Mouse (Mus musculus) bone marrow, adult 2 months (tissue): ENCODE results near the gene Cdkl5. TPM values are rescaled to one million over a fixed set of nuclear protein-coding genes. Genes with fewer than 3 reads are reported as not detected.
A peak's percentile ranks its signal among the peaks of the same experiment; 100 is the strongest.
"Not testable (repeated sequence)": the region's sequence is repeated elsewhere in the genome, so short reads cannot be mapped to it uniquely, and the experiment has no call there.

Experiments used
- H3K27ac ChIP-seq: fragments of 200-500 bp; 2 replicates; pipeline ENCODE4 v1.5.1; 2012; ENCODE audit warnings: low read depth, mild to moderate bottlenecking, control low read depth, inconsistent platforms, low read length; ENCODE audit not compliant: control insufficient read depth, poor library complexity, insufficient read depth
- H3K4me1 ChIP-seq: fragments of 200-500 bp; 2 replicates; pipeline ENCODE4 v1.6.1; 2011; ENCODE audit warnings: low read length; ENCODE audit not compliant: control insufficient read depth, insufficient read depth
- H3K4me3 ChIP-seq: fragments of 200-500 bp; replicated peaks from 2 replicates; pipeline ENCODE3; 2011; ENCODE audit warnings: mild to moderate bottlenecking, low read depth, low read length, control low read depth; ENCODE audit not compliant: control insufficient read depth
- CTCF ChIP-seq: fragments of 200-500 bp; IDR thresholded peaks from 2 replicates; pipeline ENCODE4 v1.5.1; 2011; ENCODE audit warnings: low read length, control low read depth; ENCODE audit not compliant: control insufficient read depth, insufficient read depth
- POLR2A ChIP-seq: fragments of 200-500 bp; IDR thresholded peaks from 2 replicates; pipeline ENCODE4 v1.6.1; 2011; ENCODE audit warnings: low read depth, mild to moderate bottlenecking, control low read depth, low read length, borderline replicate concordance; ENCODE audit not compliant: control insufficient read depth
- WGBS: fragments of 180-500 bp; shearing (Covaris S2); methylation state at CpG from one replicate; pipeline ENCODE4 v1.1.7; 2018; 5-methylcytosine and 5-hydroxymethylcytosine counted together
- polyA plus RNA-seq: library from polyadenylated mRNA; stranded (reverse); fragments of >200 nt; gene quantifications from 2 replicates; pipeline ENCODE4 v1.2.4, GENCODE M21; 2011; ENCODE audit warnings: low replicate concordance; ENCODE audit not compliant: missing spikeins, insufficient read depth, insufficient read length

Gene Cdkl5
- polyA plus RNA-seq, 1 experiment, result 1.7 TPM

DNA sequence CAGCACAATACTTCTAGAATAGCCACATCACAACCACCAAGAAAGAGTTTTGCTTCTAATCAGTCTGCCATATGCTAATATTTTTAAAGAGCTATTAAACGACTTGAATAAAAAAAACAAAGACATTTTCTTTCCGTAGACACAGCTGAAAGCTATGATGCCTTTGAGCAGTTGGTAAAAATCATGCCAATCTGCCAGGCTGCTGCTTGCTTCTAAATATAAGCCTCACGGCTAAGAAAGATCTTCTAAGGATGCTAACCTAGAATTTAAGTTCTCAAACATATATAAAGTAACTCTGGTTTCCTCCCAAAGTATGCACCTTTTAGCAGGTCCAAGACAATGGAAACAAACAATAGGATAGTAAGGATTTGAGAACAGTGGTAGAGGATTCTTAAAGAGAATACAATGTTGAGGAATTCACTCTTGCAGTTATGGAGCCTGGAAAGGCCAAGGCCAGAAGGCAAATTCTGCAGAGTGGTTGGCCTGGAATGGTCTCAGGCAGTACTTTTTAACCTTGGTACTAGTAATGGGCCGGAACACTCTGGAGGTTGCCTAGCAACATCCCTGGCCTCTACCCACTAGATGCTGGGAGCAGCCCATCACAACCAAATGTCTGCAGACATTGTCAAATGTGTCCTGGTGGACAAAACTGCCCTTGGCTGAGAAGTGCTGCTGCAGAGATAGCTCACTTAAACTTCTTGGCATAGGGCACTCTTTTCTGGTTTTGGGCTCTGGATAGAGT is 189.9 kb downstream of the Cdkl5 start:
- no peaks in the 10 kb centered on the region for H3K4me1 ChIP-seq
- 80% methylated on average over 4 of the region's 4 CpGs for WGBS

DNA sequence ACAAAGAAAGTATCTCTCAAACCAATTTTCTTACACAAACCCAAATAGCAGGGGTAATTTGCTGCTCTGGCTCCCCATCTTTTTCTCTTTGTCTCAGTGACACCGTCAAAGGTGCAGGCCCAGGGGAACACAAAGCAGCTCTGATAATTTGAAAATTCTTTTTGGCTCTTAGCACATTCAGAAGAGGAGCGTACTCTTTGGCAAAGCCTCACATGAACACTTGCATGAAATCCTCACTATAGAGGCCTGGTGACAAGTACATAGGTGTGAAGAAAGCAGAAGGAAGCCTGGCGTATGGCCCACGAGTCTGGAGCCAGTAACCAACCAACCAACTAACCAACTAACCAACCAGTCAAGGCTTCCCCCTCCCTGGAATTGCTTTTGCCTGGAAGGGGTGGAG is 199.6 kb downstream of the Cdkl5 start:
- no peaks in the 10 kb centered on the region for H3K4me1 ChIP-seq
- no peak overlapping the region for H3K4me3 ChIP-seq
- TF ChIP-seq CTCF (no peak), POLR2A (no peak)
- 83% methylated on average over 4 of the region's 4 CpGs for WGBS
- no peak overlapping the region for H3K27ac ChIP-seq

More for the DNA sequence above, 189.9 kb downstream of the Cdkl5 start:
- TF ChIP-seq CTCF (no peak), POLR2A (no peak)
- Histone ChIP-seq H3K4me3 (no peak overlapping the region), H3K27ac (no peak overlapping the region)

GRCm38 (mm10) chrX:160782276-160782675 is 212.2 kb downstream of the Cdkl5 start:
- TF ChIP-seq CTCF (no peak), POLR2A (no peak)
- no peak overlapping the region for H3K4me3 ChIP-seq
- 70% methylated on average over 5 of the region's 5 CpGs for WGBS
- no peaks in the 10 kb centered on the region for H3K4me1 ChIP-seq
- H3K27ac ChIP-seq, result no peak overlapping the region

DNA sequence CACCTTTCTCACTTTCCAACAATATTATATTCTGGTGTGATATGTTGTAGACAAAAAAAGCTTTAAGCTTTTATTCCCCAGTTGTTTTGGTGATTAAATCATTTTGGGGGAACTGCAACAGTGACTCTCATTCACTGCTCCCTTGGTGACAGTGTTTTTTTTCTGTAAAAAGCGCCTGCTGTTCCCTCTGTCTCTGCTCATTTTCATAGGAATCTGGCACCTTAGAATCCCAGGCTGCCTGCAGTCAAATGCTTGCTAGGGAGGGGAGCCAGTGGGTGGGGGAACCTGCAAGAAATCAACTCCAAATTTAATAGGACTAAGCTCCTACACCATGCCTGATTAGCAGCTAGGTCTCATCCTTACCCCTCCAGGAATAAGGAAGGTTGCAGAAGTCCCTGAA is 221.5 kb downstream of the Cdkl5 start:
- Histone ChIP-seq H3K27ac (no peak overlapping the region), H3K4me1 (no peaks in the 10 kb centered on the region), H3K4me3 (no peak overlapping the region)
- TF ChIP-seq POLR2A, result no peak
- no peak for TF ChIP-seq CTCF
- 60% methylated on average over 1 of the region's 1 CpGs for WGBS

GRCm38 (mm10) chrX:160769622-160770021 is 224.9 kb downstream of the Cdkl5 start:
- not testable (repeated sequence) for H3K27ac ChIP-seq, H3K4me1 ChIP-seq, H3K4me3 ChIP-seq
- WGBS, result 84% methylated on average over 5 of the region's 5 CpGs

GRCm38 (mm10) chrX:160767713-160768112 is 226.8 kb downstream of the Cdkl5 start, which contains the start of gene Rs1:
TSS of gene Rs1 (plus strand) at chrX:160768013.
- Histone ChIP-seq H3K27ac (no peak within 1 kb of the TSS), H3K4me1 (no peaks in the 10 kb centered on the region; the same call in 1 of the 2 replicates), H3K4me3 (no peak within 1 kb of the TSS)
- 83% methylated on average over 2 of the region's 2 CpGs for WGBS
- no peak for TF ChIP-seq POLR2A
- no peak for TF ChIP-seq CTCF

GRCm38 (mm10) chrX:160766233-160766616 is 228.3 kb downstream of the Cdkl5 start:
- WGBS, result 20% methylated on average over 15 of the region's 15 CpGs
- Histone ChIP-seq H3K4me3 (peak overlapping the region; percentile 82), H3K4me1 (no peaks in the 10 kb centered on the region; the same call in 1 of the 2 replicates), H3K27ac (no peak overlapping the region)
- TF ChIP-seq POLR2A, result no peak
- no peak for TF ChIP-seq CTCF

DNA sequence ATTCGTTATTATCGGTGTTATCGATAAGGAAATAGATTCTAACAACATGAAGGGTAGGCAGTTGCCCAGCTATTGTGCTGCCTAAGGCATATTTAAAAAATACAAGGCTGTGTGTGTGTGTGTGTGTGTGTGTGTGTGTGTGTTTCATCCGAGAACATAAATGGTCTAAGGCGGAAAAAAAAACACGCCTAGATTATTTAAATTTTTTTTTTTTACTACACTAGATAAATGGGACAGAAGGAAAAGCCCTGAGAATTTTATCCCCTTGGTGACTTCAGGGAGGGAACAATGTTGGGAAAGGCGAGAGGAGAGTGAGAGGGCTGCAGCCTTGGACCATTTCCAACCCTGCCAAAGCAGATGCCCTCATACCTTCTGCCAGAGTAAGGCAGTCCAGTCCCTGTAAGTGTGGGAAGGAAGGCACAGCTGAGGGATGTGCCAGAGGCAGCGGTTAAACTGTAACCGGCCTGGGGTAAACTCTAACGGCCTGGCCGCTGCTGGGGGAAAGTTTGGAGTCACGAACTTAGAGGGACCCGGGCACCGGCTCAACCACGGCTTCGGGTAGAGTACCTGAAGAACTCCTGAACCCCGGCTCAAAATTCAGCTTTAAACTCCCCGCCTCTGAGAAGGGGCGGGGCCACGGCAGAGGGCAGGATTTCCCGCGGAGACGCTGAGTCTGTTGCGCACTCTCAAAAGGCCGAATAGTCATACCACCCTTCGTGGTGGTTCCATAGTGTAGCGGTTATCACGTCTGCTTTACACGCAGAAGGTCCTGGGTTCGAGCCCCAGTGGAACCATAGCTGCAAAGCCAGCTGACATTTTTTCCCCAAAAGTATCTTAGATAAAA is 228.9 kb downstream of the Cdkl5 start:
- H3K4me1 ChIP-seq, result no peaks in the 10 kb centered on the region; the same call in 1 of the 2 replicates
- H3K4me3 ChIP-seq, result peak overlapping the region; percentile 70
- TF ChIP-seq POLR2A, result no peak
- TF ChIP-seq CTCF, result no peak
- WGBS, result 20% methylated on average over 30 of the region's 30 CpGs
- no peak overlapping the region for H3K27ac ChIP-seq
